Mouse (Mus musculus): Measurements from ENCODE around the gene Ric3. TPM values are rescaled to one million over a fixed set of nuclear protein-coding genes. Genes with fewer than 3 reads are reported as not detected.

Gene Ric3
- total RNA-seq, 2 experiments from 2014 or later: 1.4 to 1.7 TPM

DNA sequence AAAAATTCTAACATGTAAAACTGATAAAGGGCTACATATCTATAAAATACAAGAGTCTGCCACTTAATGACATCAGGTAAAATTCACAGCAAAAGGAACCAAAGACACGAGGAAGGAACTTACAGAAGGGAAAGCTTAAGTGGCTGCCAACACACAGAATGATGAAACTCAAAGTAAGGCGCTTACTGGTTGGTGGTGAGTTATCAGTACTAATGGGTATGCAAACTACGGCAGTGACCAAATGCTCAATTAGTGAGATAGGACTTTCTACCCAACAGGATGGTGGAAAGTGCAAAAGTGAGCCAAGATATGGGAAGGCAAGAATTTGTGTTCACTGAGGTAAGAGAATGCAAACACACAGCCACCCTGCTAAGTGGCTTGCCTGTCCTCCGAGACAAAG is 23.6 kb downstream of the Ric3 start:
- no peak for DNase-seq (ENCODE audit: low spot score in 2 of 2)

DNA sequence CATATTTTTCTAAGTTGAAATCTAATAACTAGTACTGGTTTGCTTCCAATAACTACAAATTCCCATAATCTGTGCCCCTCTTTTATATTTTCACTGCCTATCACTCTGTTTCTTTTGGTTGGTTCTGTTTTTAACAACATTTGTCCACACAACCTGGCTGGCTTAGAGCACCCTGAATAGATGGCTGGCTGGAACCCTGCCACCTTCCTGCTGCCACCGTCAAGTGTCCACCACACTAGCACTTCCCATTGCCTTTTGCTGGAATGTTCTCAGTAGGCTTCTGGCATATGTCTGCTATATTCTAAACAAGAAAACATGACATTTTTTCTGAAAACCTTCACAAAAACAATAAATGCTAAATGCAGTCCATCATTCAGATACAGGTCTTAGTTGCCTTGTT is 32.3 kb downstream of the Ric3 start:
- no peak for DNase-seq (ENCODE audit: low spot score in 2 of 2)

DNA sequence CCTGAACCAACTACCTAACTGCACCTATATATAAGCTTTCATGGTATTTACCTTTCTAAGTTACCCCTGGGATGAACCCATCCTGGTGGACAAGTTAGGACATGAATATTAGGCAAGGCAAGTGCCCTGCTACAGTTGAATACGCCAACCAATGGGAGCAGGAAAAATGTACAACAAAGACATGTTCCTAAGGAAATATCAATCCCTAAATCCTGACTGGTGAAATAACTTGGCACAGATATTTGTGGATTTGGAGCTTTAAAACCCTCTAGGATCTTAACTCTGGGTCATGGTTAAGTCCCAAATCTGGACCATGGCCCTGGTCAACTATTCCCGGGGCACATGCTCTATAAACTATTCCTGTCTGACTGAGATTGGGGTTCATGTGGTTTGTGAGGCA is 37.3 kb downstream of the Ric3 start:
- no peak for DNase-seq (ENCODE audit: low spot score in 2 of 2)

DNA sequence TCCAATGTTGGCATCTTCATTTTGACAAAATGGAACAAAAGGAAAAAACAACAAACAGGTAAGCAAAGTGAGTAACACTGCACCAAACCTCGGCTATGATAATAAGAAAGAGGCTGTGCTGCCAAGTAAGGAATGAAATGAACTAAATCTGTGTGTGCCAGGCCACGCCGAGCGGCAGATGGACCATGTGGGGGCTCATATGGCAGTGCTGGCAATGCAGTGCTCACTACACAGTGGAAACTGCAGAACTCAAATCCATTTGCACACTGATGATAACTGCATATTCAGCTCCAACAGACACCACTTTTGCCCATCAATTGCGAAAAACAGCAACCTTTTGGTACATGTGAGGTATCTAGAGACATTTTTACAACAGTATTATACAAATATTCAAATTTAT is 43.7 kb downstream of the Ric3 start:
- no peak for DNase-seq (ENCODE audit: low spot score in 2 of 2)

DNA sequence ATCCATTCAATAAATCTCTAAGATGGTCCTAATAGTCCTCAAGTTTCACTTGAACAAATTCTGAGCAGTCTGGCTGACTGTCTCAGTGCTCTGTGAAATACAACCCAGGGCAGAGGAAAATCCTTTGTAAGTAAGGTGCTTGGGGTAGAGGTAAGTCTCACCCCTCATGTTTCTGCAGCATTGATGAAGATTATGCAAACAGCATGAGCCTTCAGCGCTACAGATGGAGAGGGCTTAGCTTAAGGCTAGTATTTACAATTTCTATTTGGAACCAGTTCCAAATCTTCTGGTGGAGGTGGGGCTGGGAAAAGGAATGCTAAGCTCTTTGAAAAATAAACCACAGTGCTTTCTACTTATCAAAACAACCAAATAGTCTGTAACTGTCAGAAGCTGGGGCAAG is 44.1 kb downstream of the Ric3 start:
- DNase-seq (ENCODE audit: low spot score in 2 of 2): no peak

DNA sequence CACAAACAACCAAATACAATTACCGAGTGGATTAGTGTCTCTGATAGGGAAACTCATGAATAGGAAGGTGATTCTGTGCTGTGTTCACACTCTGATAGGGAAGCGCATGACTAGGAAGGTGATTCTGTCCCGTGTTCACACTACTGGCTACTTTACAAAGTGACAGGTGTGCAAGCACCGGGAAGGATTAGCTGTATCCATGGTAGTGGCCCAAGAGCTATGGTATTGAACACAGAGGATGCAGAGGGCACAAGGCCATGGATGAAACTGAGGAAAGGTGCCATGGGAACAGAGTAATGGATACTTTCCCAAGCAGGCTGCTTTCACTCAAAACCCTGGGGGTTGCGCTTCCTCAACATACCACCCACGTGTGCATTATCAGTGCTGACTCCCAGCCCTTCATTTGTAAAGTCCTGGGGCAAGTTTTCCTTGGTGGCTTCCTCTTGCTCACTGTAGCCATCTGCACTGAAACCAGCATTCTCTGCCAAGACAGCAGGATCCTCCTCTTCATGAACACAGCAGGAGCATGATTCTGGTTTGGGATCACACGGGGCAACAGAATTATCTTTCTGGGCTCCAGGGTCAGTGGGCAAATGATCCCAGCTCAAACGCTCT is 44.9 kb downstream of the Ric3 start:
- DNase-seq (ENCODE audit: low spot score in 2 of 2): no peak

DNA sequence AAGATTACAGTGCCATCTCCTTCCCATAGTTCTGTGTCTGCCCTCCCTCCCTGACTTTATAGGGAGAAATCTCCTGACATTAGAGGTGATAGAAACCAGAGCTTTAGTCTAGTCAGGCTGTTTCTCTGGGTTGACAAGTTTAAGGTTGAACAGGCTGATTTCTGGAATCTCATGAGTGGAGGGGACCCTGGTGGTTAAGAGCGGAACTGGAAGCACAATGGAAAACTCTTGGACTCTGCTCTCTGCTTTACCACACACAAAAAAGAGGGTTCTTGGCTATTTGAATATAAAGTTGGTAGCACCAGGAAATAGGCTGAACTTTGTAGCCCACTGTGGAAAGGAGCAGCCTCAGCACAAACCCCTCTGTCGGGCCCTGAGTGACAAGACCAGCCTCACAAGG is 51.1 kb downstream of the Ric3 start:
- no peak for DNase-seq (ENCODE audit: low spot score in 2 of 2)

DNA sequence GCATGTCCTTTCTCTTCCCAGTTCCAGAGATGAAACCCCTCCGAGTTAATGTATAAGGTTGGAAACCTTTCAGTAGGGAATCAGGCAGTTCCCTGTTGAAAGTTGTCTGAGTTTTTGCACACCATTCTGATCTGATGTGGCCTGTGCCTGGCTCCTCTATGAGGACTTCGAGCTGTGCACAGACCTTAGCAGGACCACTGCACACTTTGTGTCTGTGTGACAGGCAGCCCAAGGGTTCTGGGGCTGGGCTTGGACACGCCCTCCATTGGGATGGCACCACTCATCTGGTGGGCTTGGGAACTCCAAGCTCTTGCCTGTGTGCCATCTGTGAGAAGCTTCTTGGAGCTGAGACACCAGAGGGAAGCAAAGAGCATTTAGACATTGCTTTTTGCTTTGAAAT is 51.8 kb downstream of the Ric3 start:
- DNase-seq (ENCODE audit: low spot score in 2 of 2): no peak

DNA sequence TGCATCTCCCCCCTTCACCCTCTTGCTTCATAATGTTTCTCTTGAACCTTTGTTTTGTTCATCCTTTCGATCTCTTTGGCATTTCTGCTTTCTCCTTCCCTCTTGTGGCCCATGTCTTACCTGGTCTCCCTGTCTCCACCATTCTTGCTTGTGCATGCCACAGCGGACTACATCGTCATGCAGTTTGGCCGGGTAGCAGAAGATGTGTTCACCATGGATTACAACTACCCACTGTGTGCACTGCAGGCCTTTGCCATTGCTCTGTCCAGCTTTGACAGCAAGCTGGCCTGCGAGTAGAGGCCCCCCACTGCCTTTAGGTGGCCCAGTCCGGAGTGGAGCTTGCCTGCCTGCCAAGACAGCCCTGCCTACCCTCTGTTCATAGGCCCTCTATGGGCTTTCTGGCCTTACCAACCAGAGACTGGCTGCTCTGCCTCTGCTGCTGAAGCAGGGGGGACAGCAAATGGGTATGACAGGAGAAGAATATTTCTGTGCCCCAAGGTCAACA is 53.1 kb downstream of the Ric3 start:
- DNase-seq (ENCODE audit: low spot score in 2 of 2): no peak

DNA sequence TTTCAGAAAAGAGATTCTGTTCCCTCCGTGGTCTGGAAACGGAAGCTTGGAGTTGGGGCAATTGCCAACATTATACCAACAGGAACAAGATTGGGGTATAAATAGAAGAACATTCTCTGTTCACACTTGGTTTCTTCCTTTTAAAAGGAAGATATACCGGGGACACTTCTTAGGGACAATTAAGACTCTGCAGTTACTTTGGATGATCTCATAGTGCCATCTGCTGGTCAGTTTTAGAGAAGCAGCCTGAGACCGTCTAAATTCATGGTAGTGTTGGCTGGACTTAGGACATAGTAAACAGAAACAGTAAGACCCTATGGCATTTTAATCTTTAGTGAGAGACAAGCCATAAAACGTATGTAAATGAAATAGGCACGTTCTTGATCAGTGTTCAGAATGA is 54.9 kb downstream of the Ric3 start:
- DNase-seq (ENCODE audit: low spot score in 2 of 2): no peak

DNA sequence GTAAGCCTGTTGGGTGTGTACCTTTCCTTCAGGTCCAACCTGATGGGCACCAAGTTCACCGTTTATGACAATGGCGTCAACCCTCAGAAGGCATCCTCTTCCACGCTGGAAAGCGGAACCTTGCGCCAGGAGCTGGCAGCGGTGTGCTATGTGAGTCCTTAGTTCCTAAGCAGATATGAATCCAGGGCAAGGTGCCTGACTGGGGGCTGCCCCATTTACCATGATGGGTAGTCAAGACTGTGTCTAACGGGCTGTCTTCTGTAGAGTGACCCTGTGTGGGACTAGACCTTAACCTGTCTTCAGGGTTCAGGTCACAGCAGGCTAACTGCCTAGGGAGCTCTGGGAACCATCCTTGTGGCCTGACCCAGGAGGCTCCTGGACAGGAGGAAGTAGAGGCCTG is 55.4 kb downstream of the Ric3 start:
- no peak for DNase-seq (ENCODE audit: low spot score in 2 of 2)

DNA sequence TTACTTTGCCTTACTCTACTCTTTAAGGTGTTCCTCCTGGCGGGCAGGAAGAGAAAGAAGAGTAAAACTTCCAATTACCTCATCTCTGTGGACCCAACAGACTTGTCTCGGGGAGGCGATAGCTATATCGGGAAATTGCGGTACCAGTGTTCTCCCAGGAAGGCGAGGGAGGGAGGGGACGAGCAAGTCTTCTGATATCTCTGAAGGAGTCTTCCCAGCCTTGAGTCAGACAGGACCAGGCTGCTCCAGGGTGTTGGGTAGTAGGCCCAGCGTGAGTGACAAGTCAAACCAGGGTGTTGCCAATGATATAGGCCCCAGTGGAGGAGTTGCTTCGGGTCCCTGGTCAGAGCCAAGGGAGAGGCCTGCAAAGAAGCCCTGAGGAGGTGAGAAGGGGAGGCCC is 56.2 kb downstream of the Ric3 start:
- DNase-seq (ENCODE audit: low spot score in 2 of 2): no peak

DNA sequence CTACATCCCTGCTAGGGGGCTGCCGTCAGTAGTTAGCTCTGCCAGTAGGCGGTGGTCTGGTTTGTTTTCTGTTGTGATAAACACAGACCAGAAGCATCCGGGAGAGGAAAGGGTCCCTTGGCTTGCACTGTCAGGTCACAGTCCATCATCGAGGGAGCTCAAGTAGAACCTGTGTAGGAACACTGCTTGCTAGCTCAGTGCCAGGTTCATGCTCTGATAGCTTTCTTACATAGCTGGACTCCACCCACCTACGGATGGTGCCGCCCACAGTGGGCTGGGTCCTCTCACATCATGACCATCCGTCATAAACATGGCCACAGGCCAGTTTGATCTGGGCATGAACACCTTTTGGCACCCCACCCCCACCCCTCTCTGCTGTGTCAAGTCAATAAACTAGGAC is 57.4 kb downstream of the Ric3 start:
- no peak for DNase-seq (ENCODE audit: low spot score in 2 of 2)

DNA sequence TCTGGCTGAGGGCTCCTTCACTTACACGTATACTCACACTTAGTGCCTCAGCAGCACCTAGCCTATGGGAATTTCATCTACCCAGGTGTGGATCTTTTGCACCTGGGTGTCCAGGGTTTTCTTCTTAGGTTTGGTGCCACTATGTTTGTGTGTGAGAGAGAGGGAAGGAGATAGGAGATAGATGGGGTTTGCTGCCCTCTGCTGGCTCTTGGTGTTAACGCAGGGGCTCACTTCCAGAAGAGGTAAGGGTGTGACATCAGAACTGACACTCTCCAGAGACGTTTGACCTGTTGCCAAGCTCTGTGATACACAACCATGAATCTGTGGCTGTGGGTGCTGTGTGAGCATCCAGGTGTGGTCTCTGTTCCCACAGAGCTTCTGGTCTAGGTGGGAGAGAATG is 61.7 kb downstream of the Ric3 start:
- DNase-seq (ENCODE audit: low spot score in 2 of 2): peak in 1 of 2 experiments; percentile 33

DNA sequence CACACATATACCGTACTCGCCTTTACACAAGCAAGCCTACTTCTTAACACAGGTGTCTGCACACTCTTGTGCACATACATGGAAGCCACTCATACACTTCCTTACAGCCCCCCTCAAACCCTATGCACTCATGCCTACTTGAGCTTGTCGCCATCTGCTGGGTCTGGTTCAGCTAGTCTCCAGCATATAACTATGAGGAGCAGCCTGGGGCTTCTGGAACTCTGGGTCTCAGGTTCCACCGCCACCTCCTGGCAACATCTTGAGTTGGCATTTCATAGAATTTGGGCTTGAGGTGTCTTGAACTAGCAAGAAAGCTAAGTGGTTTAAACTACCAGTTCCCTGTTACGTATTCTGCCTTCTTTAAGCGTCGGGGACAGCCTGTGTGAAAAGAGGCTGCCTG is 63.9 kb downstream of the Ric3 start:
- no peak for DNase-seq (ENCODE audit: low spot score in 2 of 2)

DNA sequence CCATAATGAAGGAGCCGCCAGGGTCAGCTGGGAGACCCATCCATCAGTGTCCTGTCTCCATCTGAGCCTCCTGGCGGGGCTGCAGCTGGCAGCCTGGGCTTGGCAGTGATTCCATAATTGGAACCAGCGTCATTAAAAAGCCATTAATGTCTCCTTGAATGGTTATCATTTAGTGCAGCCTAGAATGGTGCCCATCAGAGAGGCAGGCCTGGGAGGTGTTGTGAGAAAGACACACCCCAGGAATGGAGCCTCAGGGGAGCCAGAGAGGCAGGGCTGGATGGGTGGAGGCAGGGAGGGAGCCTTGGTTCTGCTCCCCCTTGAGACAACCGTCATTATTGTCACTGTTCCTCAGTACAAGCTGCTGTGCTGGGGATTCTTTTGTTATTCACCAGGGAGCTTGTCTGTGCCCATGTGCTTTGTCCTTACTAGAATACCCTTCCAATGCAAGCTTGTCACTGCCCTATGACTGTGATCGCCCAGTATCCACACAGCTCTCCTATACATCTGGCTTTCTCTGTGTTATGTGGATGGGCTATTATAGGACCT is 66.7 kb downstream of the Ric3 start:
- DNase-seq (ENCODE audit: low spot score in 2 of 2): no peak

DNA sequence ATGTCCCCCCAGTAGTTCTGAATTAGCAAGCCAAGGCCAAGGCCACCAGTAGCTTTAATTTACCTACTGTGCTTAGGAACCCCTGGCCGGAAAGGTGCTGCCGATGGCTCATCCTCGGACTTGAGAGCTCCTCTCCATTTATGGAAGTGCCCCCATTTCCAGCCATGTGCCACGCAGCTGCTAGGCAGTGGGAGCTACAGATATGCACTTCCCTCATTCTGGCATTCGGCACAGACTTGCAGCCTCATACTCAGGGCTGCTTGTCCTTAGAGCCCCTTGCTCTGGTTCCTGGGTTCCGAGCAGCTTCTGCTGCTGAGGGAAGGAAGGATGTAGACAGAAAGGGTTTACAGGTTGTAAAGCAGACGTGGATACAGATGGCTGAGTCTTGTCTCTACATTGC is 68.3 kb downstream of the Ric3 start:
- no peak for DNase-seq (ENCODE audit: low spot score in 2 of 2)

DNA sequence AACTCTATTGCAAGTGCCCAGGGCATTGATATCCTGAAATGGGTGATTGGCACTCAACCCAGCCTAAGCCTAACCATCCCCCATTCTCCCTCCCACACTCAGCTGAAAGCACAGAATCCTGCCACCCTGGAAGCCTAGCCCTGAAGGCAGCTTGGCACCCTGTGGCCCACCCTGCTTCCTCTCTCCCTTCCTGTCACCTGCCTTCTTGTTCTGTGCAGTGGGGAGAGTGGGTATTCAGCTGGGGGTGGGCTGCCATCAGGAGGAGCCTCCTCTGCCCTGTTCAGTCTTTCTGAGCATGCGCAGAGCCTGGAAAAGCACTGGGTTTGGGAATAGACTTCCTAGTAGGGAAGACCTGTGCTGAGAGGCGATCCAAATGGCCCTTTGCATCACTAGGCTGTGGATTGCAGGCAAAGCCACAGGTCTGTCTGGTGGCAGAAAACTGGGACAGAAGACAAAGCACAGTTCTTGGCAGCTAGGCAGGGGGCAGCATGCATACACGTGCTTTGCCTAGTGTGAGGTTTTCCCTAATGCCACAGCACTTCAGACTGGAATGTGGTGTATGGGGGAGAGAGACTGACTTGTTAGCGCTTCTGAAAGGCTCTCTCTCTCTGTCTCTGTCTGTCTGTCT is 70.0 kb downstream of the Ric3 start:
- no peak for DNase-seq (ENCODE audit: low spot score in 2 of 2)

DNA sequence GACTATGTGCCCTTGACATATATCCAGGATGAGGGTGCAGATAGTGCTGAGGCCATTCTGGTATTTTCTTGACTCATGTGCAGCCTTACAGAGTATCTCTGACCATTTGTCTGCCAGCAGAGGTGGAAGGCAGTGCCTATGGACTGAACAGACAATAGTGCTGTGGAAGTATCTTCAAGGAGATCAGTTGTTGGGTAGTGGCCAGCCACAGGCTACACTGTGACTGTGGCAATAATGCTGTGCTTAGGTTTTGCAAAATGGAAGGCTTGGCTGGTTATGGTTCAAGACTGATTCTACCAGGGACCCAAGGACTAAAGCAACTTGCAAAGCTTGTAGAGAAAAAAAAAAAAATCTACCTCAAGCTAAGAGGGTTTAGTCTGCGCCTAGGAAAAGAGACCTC is 70.6 kb downstream of the Ric3 start:
- DNase-seq (ENCODE audit: low spot score in 2 of 2): no peak

DNA sequence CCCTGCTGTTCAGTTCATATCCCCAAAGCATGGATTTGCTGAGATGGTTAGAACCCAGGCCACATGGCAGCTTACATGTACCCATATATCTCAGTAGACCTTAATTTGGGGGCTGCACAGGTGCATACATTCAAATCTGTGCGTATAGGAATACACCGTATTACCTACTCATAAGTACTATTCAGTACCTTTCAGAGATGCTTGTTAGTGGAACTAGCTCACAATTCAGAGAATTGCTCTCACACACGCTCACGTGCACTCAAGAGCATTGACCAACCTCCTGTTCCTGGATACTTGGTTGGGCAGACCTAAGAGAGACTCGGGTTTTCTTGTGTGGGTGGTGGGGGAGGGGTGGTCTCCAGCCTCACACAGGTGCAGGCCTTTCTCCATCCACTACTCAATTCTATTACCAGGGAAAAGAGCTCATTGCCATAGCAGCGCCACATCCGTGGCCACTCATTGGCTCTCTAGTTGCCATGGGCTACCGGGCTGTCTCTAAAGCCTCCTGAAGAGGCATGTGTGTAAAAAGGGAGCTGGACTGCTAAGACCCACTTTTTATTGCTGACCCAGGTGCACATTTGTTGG is 71.4 kb downstream of the Ric3 start:
- DNase-seq (ENCODE audit: low spot score in 2 of 2): no peak

DNA sequence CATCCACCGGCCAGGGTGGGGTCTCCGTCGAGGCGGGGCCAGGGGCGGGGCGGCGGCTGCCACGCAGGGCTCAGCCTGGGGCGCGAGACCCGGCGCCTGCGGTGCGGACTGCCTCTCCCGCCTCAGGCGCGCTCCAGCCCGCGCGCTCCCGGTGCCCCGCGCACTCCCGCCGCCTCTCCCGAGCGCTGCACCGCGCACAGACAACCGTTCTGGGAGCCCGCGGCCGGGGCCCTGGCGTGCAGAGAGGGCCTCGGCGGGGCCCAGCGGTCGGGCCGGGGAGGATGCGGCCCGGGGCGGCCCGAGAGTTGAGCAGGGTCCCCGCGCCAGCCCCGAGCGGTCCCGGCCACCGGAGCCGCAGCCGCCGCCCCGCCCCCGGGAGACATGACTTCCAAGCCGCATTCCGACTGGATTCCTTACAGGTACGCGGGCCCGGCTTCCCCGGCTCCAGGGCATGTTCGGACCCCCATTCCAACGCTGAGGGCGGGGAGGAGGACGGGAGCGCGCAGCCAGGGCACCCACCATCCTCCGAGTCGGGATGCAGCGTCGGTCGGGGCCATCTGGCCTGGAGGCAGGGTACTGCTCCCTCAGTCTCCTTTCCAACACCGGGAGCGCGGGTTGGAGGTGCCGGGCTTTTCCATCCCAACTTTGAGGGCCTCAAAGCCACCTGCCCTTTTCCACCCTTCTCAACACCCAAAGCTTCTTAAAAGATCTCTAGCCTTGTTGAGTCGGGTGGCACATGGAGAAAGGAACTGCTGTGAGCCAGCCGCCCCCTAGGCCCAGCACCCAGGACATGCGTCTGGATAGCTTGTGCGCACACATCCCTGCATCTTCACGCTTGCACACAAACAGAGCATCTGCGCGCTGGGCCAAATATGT is 72.2 kb downstream of the Ric3 start:
- DNase-seq (ENCODE audit: low spot score in 2 of 2): no peak

DNA sequence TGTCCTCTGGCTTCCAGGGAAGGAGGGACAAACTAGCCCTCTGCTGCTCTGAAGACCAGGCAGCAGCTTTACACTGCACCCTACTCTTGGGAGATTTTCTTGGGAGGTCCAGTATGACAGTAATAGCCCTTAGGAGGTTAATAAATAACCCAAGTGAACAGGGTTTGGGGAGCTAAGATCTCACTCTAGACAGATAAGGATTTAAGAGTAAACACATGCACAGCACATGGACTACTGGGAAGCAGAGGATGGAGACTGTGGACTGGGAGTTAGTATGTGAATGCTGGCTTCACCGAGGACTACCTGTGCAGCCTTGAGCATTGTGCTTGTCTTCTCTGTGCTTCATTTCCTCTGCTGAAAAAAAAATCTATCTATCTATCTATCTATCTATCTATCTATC is 73.9 kb downstream of the Ric3 start:
- no peak for DNase-seq (ENCODE audit: low spot score in 2 of 2)
